Mouse (Mus musculus) ES-CJ7 (cell line): ENCODE results near the gene Purb.

Experiments used
- DNase-seq: peaks from one replicate; pipeline ENCODE4 v3.0.0; 2011; ENCODE audit warnings: low read depth, low spot score

The Purb gene

DNA sequence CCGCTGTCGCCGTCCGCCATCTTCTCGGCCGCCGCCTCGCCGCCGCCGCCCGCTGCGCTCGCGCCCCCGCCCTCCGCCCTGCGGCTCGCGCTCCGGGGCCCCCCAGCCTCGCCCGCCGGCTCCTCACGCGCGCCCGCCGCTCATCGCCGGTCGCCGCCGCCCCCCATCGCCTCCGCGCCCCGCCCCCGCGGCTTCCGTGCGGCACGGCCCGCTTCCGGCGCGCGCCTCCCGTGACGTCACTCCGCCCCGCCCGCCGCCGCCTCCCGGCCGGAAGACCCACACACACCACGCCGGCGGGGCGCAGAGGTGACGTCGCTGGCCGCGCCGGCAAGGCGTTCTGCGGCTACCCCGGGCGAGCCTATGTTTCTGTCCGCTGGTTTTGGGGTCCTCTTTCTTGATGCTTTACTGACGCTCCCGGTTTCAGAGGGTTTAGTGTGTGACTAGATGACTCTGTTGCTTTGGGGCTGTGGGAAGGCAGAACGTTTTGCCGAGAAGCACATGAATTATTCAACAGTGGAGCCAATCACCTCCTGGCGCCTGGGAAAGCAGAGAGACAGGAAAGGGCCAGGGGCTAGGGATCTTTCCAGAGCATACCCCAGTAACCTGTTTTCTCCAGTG, at the start of gene Purb:
TSS of gene Purb (minus strand) at position 51 of the 618 bp plus-strand sequence.
- peak; percentile 79 for DNase-seq

GRCm38 (mm10) chr11:6525241-6525640, 49.5 kb upstream of the Purb start:
- DNase-seq: no peak

DNA sequence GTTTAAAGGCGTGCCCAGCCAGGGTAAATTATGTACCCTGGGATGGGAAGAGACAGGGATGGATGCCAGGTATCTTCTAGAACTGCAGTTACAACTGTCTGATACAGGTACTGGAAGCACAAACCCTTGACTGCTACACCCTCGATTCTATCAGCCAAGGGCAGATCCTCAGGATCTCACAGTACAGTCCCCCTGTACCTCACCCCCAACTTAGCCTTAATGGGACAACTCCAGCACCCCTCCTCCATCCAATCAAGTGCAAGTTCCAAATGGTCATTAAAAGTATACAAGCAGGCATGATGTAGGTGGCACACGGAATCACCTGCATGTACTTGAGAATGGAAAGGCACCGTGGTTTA, 49.1 kb upstream of the Purb start:
- no peak for DNase-seq

DNA sequence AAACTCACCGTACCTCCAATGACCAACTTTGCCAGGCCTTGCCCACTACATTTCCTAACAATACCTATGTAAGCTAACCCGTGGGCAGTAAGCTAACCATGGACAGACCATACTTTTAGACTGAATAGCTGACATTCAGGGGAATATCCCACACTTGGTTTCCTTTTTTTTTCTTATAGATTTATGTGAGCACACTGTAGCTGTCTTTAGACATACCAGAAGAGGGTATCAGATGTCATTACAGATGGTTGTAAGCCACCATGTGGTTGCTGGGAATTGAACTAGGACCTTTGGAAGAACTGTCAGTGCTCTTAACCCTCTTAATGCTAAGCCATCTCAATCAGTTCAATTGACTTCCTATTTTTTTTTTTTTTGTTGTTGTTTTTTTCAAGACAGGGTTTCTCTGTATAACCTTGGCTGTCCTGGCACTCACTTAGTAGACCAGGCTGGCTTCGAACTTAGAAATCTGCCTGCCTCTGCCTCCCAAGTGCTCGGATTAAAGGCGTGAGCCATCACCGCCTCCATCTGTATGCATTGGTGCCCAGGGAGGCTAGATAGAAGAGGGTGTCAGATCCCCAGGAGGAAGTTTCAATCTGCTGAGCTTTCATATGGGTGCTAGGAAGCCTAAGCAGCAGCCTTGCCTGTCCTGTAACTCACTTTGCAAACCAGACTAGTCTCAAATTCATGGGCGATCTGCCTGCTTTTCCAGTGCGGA, 48.6 kb upstream of the Purb start:
- peak; percentile 38 for DNase-seq

DNA sequence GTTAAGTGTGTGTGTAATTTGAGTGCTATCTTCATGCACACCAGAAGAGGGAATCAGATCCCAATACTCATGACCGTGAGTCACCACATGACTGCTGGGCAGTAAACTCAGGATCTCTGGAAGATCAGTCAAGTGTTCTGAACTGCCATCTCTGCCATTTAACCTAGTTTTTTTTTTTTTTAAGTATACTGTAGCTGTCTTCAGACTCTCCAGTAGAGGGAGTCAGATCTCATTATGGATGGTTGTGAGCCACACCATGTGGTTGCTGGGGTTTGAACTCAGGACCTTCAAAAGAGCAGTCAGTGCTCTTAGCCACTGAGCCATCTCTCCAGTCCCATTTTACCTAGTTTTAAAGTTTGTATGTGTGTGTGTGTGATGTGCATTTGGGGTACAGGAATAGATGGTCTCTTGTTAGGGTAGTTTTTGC, 48.0 kb upstream of the Purb start:
- DNase-seq: peak; percentile 75

DNA sequence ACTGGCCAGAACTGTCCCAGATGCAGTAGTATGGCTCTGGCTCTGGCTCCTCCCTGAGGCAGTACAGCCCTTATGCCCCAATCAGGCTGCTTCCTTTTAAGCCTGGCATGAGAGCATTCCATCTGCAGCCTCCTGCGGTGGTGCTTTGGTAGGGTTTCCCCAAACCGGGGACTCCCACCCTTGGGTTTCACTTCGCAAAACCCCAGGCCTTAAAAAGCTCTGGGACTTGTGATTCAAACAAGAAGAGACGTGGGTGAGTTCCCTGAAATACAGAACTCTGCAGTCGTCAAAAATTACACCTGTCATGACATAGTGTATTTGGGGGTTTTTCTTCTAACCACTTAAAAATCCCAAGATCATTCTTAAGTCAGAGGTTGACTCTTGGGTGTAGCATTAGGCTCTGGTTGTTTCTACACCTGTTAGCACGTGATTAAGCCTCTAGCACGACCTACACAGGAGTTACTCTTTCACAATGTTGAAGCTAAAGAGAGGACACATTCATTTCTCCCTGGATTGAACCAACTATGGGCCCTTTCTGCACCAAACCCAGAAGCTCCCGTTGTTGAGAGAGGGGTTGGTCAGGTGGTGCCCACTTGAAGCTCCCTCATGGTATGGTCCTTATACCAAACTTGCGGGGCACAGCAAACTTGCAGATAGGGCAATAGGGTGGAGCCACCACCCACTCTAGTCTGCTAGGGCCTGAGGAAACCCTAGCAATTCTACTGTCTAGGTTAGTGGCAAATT, 47.2 kb upstream of the Purb start:
- DNase-seq: no peak

DNA sequence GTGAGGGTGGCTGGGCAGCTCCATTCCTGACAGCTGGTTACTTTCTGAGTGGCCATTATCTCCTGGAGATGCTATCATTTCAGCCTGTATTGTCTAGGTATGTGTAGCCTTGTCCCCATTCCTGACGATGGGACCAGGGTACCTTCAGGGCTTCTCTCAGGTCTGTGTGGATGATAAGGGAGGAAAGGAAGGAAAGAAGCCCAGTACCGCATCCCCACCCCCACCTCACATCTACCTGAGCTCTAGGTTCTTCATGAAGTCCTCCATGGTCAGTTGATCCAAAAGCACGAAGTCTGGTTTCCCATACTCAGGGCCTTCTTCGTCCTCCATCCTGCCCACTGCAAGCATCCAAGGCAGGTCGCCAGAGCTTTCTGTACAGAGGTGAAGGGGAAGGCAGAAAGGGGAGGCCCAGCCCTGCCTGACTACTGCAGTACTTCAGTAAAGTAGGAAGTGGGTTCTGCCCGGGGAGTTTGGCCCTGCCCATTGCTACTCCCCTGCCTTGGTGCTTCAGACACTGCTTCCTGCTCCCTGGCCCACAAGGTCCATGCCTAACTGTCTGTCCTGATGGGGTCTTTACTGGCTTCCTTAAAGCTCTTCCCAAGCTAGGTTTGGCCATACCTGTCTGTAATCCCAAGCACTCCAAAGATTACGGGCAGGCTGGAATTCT, 44.9 kb upstream of the Purb start, which contains the start of gene Myo1g:
TSS of gene Myo1g (minus strand) at position 459 of the 667 bp plus-strand sequence.
- no peak for DNase-seq

- peak; percentile 59 for DNase-seq
Observed at GRCm38 (mm10) chr11:6519491-6520033, 43.8 kb upstream of the Purb start.

- no peak for DNase-seq
Observed at GRCm38 (mm10) chr11:6514837-6515236, 39.1 kb upstream of the Purb start.

DNA sequence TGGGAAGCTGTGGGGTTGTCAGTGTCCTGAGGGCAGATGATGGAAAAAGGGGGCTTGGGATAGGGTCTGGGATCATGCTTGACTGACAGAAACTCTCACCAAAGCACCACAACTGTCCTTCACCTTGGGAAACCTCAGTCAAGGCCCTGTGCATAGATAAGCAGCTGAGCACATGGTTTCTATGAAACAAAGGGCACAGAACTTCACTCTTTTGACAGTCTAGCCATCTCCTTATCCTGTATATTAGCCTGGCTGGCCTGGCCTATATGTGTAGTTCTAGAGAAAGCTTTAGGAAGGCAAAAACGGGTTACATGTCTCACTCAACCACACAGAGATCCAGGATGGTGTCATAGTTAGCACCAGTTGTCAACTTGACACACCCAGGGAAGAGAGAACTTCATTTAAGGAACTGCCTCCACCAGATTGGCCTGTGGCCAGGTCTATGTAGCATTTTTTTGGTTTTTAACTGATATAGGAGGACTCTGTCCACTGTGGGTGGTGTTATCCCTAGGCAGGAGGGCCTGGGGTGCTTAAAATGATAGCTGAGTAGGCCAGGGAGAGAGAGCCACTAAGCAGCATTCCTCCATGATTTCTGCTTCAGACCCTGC, 32.7 kb upstream of the Purb start:
- DNase-seq: no peak

DNA sequence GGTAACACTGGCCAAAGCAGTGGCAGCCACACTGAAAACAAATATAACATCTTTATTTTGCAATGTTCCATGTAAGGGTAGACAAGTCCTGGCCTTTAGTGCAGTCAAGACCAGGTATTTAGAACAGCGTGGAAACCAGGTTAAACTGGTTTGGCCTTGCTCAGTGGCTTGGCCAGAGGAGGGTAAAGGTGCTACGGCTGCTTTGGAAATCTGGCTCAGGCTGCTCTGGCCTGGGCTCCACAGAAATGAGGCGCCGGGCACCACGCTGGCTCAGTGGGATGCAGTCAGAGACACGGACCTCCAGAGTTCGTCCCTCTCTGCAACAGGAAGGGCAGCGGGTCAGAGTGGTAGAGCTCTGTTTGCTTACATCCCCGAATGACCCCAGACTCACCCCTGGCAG, 30.8 kb upstream of the Purb start:
- no peak for DNase-seq

DNA sequence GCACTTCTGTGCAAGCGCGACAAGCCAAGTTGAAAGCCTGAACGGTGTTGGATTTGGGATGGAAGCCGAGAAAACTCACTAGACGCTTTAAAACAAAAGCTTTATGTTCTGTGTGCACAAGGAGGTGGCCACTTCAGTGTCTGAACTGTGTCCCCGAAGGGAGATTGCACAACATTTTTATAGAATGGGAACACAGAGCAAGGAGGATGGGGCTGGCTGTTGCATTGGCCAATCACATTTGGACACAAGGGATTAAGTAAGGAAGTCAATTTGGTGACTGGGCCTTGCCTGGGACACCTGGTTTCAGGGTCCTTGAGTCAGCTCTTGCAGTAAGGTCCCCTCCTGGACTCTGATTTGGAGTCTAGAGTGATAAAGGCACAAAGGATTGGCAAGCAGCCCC, 29.0 kb upstream of the Purb start:
- no peak for DNase-seq

DNA sequence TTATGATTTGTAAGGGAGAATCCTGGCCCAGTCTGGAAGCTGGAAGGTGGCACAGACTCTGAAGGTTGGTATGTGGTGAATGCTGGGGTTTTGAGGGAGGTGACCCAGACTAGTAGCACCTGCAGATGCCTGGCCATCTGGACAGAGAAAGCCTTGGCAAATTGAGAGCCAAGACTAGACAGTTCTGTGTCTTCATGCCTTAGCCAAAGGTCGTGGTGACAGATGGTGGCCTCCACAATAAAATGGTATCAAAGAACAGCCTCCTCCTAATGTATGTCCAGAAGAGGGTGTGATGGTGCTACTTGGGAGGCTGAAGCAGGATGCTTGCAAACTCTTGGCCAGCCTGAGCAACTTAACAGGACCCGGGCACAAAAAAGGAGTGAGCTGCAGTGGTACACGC, 28.5 kb upstream of the Purb start:
- DNase-seq: no peak

DNA sequence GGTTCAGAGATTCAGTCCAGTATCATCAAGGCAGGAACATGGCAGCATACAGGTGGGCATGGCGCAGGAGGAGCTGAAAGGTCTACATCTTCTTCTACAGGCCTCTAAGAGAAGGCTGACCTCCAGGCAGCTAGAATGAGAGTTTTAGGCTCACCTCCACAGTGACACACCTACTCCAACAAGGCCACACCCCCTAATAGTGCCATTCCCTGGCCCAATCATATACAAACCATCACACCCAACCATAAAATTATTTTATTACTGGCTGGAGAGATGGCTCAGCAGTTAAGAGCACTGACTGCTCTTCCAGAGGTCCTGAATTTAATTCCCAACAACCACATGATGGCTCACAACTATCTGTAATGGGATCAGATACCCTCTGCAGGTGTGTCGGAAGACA, 26.8 kb upstream of the Purb start:
- no peak for DNase-seq

DNA sequence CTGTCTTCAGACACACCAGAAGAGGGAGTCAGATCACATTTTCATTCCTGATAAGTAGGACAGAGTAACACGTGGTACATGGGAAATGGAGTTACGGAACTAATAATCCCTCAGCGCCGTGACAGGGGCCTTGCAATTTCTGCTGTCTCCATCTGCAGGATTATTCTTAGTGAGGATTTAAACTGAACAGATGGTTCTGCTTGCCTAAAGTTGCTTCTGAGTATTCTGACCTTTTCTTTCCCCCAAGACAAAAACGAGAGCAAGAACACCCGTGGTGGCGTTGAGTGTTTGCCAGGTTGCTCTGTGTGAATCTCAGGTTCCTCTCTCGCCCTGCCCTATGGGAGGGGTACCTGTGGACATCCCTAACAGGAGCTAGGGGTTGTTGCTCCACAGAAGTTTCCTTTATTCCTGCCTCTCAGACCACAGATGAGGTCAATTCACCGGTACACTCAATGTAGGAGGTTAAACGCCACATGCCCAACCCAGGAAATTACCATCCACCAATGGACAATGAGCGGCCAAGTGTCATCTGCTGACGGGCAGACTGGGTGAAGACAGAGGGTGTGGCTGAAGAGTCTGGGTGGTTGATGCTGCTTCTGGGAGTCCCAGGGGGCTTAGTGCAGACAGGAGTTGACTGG, 21.7 kb upstream of the Purb start:
- no peak for DNase-seq

DNA sequence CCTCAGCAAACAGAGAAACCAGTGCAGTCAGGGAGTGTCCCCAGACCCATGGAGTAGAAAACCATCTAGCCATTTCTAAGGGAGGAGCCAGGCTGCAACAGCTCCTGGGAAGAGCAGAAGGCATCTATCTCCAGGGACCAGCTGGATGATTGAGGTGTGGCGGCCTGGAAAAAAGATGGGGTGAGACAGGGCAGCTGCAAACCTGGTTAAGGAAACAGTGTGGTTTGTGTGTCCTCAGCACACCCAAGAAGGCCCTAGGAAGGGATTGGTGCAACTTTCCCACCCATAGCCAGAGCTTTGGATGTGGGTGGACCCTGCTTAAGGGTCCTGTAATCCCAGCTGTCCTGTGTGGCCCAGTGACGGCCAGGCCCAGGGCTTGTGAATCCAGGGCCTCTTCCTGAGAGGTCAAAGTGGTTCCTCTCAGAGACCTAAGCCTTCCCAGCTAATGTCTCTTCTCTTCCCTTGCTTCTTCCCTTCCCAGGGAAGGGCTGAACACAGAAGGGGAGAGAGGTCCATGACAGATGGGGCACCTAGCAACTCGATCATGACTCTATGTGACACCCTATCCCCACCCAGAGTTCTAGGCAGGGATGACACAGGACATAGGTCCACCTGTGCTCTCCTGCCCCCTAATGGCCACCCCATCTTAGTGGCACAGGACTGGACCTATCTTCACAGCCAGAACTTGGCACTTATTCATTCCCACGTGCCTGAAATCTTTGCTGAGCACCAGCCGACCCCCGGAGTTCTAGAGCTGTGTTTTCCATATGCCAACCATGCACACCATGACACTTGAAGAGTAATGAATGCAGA, 14.2 kb upstream of the Purb start:
- DNase-seq: peak; percentile 71

DNA sequence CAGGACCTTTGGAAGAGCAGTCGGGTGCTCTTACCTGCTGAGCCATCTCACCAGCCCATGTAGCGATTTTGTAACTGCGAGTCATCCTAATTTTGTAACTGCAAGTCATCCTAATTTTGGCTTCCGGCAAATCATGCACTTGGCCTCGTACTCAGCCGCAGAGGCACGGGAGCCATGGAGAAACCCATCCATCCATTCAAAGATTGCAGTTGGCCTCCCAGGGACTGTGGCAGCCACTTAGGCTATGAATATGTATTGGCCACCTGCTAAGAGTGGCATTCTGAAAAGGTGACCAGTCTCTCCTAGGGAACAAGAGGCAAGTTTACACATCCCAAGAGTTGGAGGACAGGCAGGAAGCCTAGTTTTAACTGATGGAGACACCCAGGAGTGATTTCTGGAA, 13.5 kb upstream of the Purb start:
- DNase-seq: peak; percentile 61

DNA sequence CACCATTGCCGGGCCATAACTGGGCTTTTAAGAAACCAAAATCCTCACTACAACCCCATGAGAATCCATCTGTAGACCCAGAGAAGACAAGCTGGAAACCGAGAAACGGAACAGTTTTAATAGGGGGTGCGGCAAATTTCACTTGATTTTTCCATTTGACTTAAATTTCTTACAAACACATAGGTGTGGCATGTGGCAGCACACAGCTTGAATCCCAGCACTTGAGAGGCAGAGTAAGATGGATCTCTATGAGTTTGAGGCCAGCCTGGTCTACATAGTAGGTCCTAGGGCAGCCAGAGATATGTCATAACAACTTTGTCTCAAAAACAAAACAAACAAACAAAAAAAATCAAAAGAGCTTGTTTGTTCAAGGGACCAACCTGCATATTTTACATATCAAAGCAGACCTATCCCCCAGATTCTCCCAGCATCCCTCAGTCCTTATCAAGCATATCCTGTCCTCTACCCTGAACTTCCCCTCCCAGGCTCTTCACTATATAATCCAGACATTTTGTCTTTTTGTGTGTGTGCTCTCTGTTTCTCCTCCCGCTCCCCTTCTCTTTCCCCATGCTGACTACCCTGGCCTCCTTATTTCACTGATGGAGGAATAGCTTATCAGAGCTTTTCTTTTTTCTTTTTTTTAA, 12.4 kb upstream of the Purb start:
- peak; percentile 50 for DNase-seq

DNA sequence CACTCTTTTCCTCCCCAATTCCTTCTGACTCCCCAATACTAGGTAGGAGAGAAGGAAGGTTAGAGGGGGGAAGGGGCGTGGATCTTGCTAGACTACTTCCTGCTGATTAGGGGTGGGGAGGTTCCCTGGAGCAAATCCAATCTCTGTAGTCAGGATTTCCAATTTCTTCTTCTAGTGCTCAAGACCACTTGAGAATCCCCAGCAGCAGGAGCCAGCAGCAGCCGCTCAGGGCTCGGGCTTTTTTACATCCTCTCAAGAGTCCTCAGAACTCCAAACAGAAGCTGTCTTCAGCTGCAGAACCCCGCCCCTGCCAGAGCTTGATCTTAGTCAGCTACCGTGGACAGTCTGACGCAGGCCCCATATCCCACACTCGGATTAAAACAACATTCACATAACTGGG, 11.8 kb upstream of the Purb start:
- peak; percentile 76 for DNase-seq

DNA sequence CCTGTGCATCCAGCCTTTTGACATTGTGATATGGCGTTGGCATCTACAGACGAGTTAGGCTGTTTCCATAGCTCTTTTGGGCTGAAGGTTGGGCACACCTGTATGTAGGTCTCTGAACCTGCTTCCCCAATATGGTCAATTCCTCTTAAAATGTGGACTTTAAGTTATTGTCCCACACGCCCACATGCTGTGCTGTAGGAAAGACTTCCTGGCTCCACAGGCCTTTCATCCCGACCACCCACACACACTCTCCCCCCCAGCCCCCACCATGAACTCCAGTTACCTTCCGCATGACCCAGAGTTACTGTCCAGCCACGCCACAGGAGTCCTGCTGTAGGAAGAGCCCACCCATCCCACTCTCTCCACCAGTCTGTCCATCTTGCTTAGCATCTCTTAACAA, 11.2 kb upstream of the Purb start:
- DNase-seq: peak; percentile 76
